Mouse (Mus musculus): ENCODE data around the gene Polr1a. TPM values are rescaled to one million over a fixed set of nuclear protein-coding genes. Genes with fewer than 3 reads are reported as not detected.

Polr1a gene
- polyA plus RNA-seq, 1 experiment: 68.0 TPM

DNA sequence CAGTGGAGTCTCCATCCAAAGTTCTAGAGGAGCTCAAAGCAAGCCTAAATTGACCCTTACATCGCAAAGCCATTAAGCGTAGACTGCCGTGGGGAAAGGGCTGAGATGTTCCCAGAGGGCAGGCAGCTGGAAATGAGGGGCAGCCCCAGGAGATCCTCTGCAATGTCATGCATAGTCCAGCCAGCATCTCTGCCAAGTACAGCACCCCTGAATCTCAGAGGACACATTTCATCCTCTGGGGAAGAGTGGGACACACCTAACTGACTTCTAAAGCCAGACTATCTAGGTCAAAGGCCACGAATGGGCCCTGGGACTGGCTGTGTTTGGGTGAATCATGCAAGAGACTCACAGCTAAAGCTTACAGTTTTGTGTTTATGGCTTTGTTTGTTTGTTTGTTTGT is 85.2 kb downstream of the Polr1a start:
- H3K9ac ChIP-seq (ENCODE audit: low read depth, poor library complexity, severe bottlenecking): no peak overlapping the region
- H3K27ac ChIP-seq (ENCODE audit: insufficient read depth, low read length): no peak overlapping the region
- no peaks in the 10 kb centered on the region for H3K4me1 ChIP-seq (ENCODE audit: control insufficient read depth, insufficient read depth, low read length)
- H3K9me3 ChIP-seq (replicated peaks; ENCODE audit: control insufficient read depth, insufficient read depth, low read length, poor library complexity, severe bottlenecking): no peaks in the 10 kb centered on the region
- no peaks in the 10 kb centered on the region for H3K27me3 ChIP-seq (ENCODE audit: control insufficient read depth, insufficient read depth, low read length, poor library complexity, severe bottlenecking)
- no peak overlapping the region for H3K4me3 ChIP-seq (ENCODE audit: low read depth, low read length)
- TF ChIP-seq POLR2A (IDR thresholded peaks at IDR 0.05; ENCODE audit: insufficient read depth, low read length): no peak
- no peak for TF ChIP-seq EP300 (IDR thresholded peaks at IDR 0.05; ENCODE audit: insufficient read depth, low read depth, low read length)
- TF ChIP-seq CTCF (IDR thresholded peaks at IDR 0.05; ENCODE audit: low read depth, low read length): no peak
- no peaks in the 10 kb centered on the region for H3K36me3 ChIP-seq (ENCODE audit: control insufficient read depth, insufficient read depth, low read length, poor library complexity, severe bottlenecking)

DNA sequence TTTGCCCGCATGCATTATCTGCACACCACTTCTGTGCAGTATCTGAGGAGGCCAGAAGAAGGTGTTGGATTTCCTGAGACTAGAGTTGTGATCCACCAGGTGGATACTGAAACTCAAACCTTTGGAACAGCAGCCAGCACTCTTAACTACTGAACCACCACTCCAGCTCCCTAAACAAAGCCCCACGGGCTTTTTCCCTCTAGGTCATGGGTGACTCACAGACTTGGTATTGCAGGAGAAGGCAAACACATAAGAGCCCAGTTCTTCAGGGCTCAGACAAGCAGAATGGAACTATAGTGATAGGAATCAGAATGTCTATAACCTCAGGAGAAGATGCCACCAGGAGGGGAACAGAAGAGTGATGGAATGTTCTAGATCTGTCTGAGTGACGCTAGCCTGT is 86.2 kb downstream of the Polr1a start:
- Histone ChIP-seq H3K4me1 (ENCODE audit: control insufficient read depth, insufficient read depth, low read length) (no peaks in the 10 kb centered on the region), H3K9me3 (replicated peaks; ENCODE audit: control insufficient read depth, insufficient read depth, low read length, poor library complexity, severe bottlenecking) (no peaks in the 10 kb centered on the region), H3K27ac (ENCODE audit: insufficient read depth, low read length) (no peak overlapping the region), H3K9ac (ENCODE audit: low read depth, poor library complexity, severe bottlenecking) (no peak overlapping the region), H3K4me3 (ENCODE audit: low read depth, low read length) (no peak overlapping the region), H3K27me3 (ENCODE audit: control insufficient read depth, insufficient read depth, low read length, poor library complexity, severe bottlenecking) (no peaks in the 10 kb centered on the region), H3K36me3 (ENCODE audit: control insufficient read depth, insufficient read depth, low read length, poor library complexity, severe bottlenecking) (no peaks in the 10 kb centered on the region)
- no peak for TF ChIP-seq CTCF (IDR thresholded peaks at IDR 0.05; ENCODE audit: low read depth, low read length)
- TF ChIP-seq EP300 (IDR thresholded peaks at IDR 0.05; ENCODE audit: insufficient read depth, low read depth, low read length): no peak
- no peak for TF ChIP-seq POLR2A (IDR thresholded peaks at IDR 0.05; ENCODE audit: insufficient read depth, low read length)

- Histone ChIP-seq H3K4me1 (ENCODE audit: control insufficient read depth, insufficient read depth, low read length) (no peaks in the 10 kb centered on the region), H3K4me3 (ENCODE audit: low read depth, low read length) (no peak overlapping the region)
- TF ChIP-seq CTCF (IDR thresholded peaks at IDR 0.05; ENCODE audit: low read depth, low read length): no peak
- no peak for TF ChIP-seq POLR2A (IDR thresholded peaks at IDR 0.05; ENCODE audit: insufficient read depth, low read length)
Observed at GRCm38 (mm10) chr6:71997215-71997614, 88.4 kb downstream of the Polr1a start.

GRCm38 (mm10) chr6:71999917-72000512 is 91.2 kb downstream of the Polr1a start:
- Histone ChIP-seq H3K4me1 (ENCODE audit: control insufficient read depth, insufficient read depth, low read length) (no peaks in the 10 kb centered on the region), H3K27ac (ENCODE audit: insufficient read depth, low read length) (no peak overlapping the region), H3K4me3 (ENCODE audit: low read depth, low read length) (no peak overlapping the region), H3K9me3 (replicated peaks; ENCODE audit: control insufficient read depth, insufficient read depth, low read length, poor library complexity, severe bottlenecking) (no peaks in the 10 kb centered on the region), H3K9ac (ENCODE audit: low read depth, poor library complexity, severe bottlenecking) (no peak overlapping the region), H3K27me3 (ENCODE audit: control insufficient read depth, insufficient read depth, low read length, poor library complexity, severe bottlenecking) (no peaks in the 10 kb centered on the region), H3K36me3 (ENCODE audit: control insufficient read depth, insufficient read depth, low read length, poor library complexity, severe bottlenecking) (no peaks in the 10 kb centered on the region)
- TF ChIP-seq CTCF (IDR thresholded peaks at IDR 0.05; ENCODE audit: low read depth, low read length) (no peak), POLR2A (IDR thresholded peaks at IDR 0.05; ENCODE audit: insufficient read depth, low read length) (no peak), EP300 (IDR thresholded peaks at IDR 0.05; ENCODE audit: insufficient read depth, low read depth, low read length) (no peak)

More at GRCm38 (mm10) chr6:71997215-71997614, 88.4 kb downstream of the Polr1a start:
- Histone ChIP-seq H3K27ac (ENCODE audit: insufficient read depth, low read length) (no peak overlapping the region), H3K9me3 (replicated peaks; ENCODE audit: control insufficient read depth, insufficient read depth, low read length, poor library complexity, severe bottlenecking) (no peaks in the 10 kb centered on the region), H3K9ac (ENCODE audit: low read depth, poor library complexity, severe bottlenecking) (no peak overlapping the region), H3K36me3 (ENCODE audit: control insufficient read depth, insufficient read depth, low read length, poor library complexity, severe bottlenecking) (no peaks in the 10 kb centered on the region), H3K27me3 (ENCODE audit: control insufficient read depth, insufficient read depth, low read length, poor library complexity, severe bottlenecking) (no peaks in the 10 kb centered on the region)

DNA sequence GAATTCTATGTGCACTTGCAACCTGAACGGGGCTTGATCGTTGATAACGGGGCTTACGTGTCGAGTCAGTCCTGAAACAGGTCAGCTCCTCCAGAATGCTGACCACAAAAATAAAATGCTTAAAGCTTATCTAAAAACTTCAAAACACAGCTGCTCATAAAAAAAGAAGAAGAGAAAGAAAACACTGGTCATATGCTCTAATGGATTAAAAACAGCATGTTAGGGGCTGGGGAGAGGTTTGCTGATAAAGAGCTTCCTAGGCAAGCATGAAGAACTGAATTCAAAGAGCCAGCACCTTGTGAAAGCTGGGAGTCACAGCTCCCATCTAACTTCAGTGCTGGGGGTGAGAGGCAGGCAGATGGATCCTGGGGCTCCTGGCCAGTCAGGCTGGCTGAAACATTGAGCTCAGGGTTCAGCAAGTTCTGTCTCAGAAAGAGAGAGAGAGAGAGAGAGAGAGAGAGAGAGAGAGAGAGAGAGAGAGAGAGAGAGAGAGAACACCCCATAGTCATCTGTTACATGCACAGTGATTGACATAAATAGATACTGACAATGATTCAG is 92.4 kb downstream of the Polr1a start:
- no peak overlapping the region for H3K27ac ChIP-seq (ENCODE audit: insufficient read depth, low read length)
- no peak for TF ChIP-seq CTCF (IDR thresholded peaks at IDR 0.05; ENCODE audit: low read depth, low read length)
- TF ChIP-seq EP300 (IDR thresholded peaks at IDR 0.05; ENCODE audit: insufficient read depth, low read depth, low read length): no peak
- no peak for TF ChIP-seq POLR2A (IDR thresholded peaks at IDR 0.05; ENCODE audit: insufficient read depth, low read length)
- H3K27me3 ChIP-seq (ENCODE audit: control insufficient read depth, insufficient read depth, low read length, poor library complexity, severe bottlenecking): no peaks in the 10 kb centered on the region
- H3K36me3 ChIP-seq (ENCODE audit: control insufficient read depth, insufficient read depth, low read length, poor library complexity, severe bottlenecking): no peaks in the 10 kb centered on the region
- no peak overlapping the region for H3K9ac ChIP-seq (ENCODE audit: low read depth, poor library complexity, severe bottlenecking)
- no peak overlapping the region for H3K4me3 ChIP-seq (ENCODE audit: low read depth, low read length)
- H3K9me3 ChIP-seq (replicated peaks; ENCODE audit: control insufficient read depth, insufficient read depth, low read length, poor library complexity, severe bottlenecking): no peaks in the 10 kb centered on the region
- no peaks in the 10 kb centered on the region for H3K4me1 ChIP-seq (ENCODE audit: control insufficient read depth, insufficient read depth, low read length)

DNA sequence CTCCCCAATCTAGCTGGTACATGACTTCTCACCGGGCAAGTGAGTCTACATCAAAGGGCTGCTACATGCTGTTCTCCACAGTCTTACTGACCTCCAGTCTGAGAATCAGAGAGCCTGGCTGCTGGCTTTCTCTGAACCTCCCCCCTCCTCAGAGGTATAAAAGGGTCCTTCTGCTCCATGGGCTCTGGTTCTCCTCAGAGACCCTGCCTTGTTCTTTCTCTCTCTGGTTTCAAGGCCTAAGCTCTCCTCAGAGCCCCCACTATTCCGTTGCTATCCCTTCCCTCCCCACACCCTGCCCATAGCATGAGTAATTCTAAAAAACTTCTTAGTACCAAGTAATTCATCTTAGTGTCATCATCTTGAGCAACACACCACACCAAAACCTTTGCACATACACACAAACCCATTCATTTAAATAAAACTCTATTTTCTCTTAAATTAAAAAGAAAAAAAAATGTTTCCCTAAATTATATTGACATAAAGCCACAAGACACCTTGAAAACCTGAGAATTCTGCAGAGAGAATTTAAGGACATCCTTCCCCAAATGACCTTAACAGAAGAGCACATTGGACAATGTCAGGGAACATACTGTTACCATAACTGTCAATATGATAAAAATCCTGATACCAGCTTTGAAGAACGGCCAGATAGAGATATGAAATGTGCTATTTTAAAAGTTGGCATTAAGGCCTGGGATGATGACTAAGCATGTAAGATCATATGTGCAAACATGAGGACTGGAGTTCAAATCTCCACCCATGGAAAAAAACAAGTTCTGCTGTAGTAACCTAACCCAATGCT is 98.8 kb downstream of the Polr1a start:
- no peaks in the 10 kb centered on the region for H3K4me1 ChIP-seq (ENCODE audit: control insufficient read depth, insufficient read depth, low read length)
- H3K9me3 ChIP-seq (replicated peaks; ENCODE audit: control insufficient read depth, insufficient read depth, low read length, poor library complexity, severe bottlenecking): no peaks in the 10 kb centered on the region; the same call in 1 of the 2 replicates
- TF ChIP-seq CTCF (IDR thresholded peaks at IDR 0.05; ENCODE audit: low read depth, low read length) (no peak), POLR2A (IDR thresholded peaks at IDR 0.05; ENCODE audit: insufficient read depth, low read length) (no peak), EP300 (IDR thresholded peaks at IDR 0.05; ENCODE audit: insufficient read depth, low read depth, low read length) (no peak)

More for the DNA sequence above, 98.8 kb downstream of the Polr1a start:
- H3K9ac ChIP-seq (ENCODE audit: low read depth, poor library complexity, severe bottlenecking): no peak overlapping the region
- H3K4me3 ChIP-seq (ENCODE audit: low read depth, low read length): no peak overlapping the region
- H3K36me3 ChIP-seq (ENCODE audit: control insufficient read depth, insufficient read depth, low read length, poor library complexity, severe bottlenecking): no peaks in the 10 kb centered on the region
- H3K27ac ChIP-seq (ENCODE audit: insufficient read depth, low read length): no peak overlapping the region
- no peaks in the 10 kb centered on the region for H3K27me3 ChIP-seq (ENCODE audit: control insufficient read depth, insufficient read depth, low read length, poor library complexity, severe bottlenecking)

All from ES-Bruce4 (cell line).